Mouse (Mus musculus): ENCODE measurements around the gene Zbtb16.

Gene Zbtb16

DNA sequence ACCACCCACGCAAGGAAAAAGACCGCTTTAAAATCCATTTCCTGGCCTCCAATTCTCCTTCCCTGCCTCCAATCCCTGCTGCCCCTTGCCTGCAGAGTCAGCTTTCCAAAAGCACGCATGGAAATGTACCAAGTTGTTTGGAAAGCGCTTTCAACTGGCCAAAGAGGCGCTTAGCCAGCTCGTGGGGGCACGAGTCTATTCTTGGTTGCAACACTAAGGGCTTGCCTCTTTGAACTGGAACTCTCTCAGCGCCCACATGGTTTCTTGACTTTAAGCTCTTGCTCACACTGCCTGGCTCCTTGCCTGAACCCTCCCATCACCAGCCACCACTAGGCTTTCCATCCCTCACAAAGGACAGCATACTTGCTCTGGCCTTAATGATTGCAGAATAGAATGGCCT, 217.9 kb downstream of the Zbtb16 start:
- ATAC-seq (ENCODE audit: insufficient number of reproducible peaks, low FRiP score, low TSS enrichment) = no peak

DNA sequence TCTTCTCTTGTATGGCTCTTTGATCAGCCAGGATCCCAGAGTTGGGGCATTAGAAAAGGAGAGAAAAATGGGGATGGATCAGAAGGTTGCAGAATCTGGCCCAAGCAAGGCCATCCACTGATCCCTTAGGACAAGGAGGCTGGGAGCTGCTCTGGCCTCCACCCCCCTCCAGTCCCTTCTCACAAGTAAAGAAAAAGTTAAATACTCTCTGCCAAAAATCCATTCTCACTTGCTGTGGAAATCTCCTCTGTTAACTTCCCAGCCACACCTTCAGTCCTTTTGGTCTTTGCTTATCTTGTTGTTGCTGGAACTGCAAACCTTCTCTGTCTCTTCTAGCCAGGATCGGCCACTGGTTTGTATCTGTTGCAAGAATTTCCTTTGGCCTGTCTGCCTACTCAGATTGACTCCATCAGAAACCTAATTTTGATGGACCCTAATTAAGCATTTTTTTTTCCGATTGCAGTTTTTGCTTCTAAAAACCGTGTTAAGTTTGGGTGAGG, 218.5 kb downstream of the Zbtb16 start:
- ATAC-seq (ENCODE audit: insufficient number of reproducible peaks, low FRiP score, low TSS enrichment) = no peak

DNA sequence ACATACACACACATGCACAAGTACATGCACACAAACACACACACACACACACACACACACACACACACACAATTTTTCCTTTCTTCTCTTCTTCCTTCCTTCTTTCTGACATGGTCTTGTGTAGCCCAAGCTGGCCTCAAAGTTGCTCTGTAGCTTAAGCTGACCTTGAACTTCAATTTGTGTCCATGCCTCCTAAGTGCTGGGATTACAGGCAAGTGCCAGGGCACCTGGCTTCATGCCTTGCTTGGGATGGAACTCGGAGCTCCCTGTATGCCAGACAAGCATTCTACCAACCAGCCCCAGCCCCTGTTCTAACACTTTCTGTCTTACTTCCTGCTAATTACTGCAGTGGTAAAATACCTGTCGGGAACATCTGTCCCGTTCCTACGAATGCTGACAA, 222.8 kb downstream of the Zbtb16 start:
- ATAC-seq (ENCODE audit: insufficient number of reproducible peaks, low FRiP score, low TSS enrichment) = no peak

DNA sequence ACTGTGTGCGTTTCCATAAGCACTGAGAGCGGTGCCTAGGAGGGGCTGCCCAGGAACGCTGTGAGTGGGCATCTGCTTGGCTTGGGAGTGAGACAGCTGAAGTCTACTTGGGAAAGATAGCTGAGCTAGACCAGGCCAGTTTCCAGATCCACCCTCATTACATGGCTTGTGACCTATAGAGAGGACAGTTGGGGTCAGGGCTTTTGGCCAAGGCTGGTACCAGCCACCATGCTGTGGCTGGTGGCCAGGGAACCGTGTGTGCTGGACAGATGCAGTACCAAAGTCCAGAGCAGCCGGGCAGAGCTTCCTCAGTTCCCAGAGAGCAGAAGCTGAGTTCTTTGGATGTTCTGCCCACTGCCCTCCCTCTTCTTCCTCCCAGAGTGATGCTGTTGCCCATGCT, 223.5 kb downstream of the Zbtb16 start:
- no peak for ATAC-seq (ENCODE audit: insufficient number of reproducible peaks, low FRiP score, low TSS enrichment)

DNA sequence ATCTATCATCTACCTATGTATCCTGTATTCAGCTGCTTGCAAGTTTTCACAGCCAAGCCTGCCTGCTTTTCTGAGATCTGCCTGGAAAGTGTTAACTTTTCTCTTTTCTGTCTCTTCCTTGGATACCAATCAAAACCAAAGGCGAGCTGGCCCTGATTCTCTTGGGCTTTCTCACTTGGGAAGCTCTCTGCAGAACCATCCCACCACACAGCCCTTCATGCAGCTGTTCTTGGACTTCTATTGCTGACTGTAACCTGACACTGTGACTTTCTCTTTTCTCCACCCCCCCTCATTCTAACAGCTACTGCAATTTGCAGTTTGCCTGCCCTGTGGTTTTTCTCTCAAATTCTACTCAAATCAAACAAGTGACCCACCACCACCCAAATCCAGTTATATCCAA, 225.0 kb downstream of the Zbtb16 start:
- ATAC-seq (ENCODE audit: insufficient number of reproducible peaks, low FRiP score, low TSS enrichment) = no peak

DNA sequence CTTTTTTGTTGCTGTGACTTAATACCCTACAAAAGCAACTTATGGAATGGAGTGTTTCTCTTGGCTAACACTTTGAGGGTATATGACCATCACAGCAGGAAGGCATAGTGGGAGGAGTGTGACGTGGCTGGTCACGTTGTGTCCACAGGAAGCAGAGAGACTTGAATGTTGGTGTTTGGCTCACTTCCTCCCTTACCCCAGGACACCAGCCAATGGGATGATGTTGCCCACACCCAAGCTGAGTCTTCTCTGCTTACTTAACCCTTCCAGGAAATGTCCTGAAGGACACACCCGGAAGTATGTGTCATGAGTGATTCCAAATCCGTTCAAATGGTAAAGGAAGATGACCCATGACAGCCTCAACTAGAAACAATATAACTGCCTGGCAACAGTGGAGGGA, 226.3 kb downstream of the Zbtb16 start:
- no peak for ATAC-seq (ENCODE audit: insufficient number of reproducible peaks, low FRiP score, low TSS enrichment)

DNA sequence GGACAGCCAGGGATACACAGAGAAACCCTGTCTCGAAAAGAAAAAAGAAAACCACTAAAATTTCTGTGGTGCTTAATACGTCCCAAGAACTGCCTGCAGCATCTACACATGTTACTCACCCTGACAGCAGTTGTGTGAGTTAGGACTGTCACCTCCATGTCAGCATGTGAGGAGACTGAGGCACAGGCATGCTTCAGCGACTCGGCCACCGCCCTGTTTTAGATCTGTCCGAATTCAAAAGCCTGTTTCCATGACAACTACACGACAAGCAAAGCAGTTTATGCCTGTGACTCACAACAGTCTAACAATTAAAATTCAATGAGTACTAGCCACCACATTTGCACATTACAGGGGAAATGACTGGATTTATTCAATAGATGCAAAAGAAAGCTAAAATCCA, 228.6 kb downstream of the Zbtb16 start:
- ATAC-seq (ENCODE audit: insufficient number of reproducible peaks, low FRiP score, low TSS enrichment) = no peak

DNA sequence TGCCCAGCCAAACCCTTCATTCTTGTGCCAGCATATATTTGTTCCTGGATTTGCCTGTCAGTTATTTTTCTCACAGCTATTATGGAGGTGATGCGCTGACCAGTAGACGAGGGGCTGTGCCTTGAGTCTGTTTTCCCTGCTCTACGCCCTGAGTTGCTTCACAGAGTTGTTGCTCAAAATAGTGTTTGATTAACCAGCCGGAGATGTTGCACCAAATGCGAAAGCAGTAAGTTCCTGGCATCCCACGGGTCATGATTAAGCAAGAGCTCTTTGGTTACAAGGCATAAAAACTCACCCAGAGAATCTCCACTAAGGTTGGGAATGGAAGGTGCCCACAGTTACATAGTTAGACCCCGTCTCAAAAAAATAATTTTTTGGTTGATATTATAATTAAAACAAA, 229.9 kb downstream of the Zbtb16 start:
- ATAC-seq (ENCODE audit: insufficient number of reproducible peaks, low FRiP score, low TSS enrichment) = no peak

DNA sequence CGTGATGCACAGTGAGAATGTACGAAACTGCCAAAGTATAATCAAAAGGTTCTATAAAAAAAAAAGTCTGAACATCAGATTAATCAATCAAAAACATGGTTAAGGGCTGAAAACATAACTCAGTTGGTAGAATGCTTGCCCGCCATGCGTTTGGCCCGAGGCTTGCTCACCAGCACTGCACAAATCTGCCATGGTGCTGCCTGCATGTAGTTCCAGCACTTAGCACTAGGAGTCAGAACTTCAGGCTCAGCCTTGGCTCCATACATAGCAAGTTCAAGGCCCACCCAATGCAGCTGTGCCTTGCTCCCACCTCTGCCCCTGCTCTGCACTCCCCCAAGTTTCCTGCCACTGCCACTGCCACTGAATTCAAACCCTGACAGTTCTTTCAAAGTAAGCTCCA, 230.3 kb downstream of the Zbtb16 start:
- ATAC-seq (ENCODE audit: insufficient number of reproducible peaks, low FRiP score, low TSS enrichment) = no peak

DNA sequence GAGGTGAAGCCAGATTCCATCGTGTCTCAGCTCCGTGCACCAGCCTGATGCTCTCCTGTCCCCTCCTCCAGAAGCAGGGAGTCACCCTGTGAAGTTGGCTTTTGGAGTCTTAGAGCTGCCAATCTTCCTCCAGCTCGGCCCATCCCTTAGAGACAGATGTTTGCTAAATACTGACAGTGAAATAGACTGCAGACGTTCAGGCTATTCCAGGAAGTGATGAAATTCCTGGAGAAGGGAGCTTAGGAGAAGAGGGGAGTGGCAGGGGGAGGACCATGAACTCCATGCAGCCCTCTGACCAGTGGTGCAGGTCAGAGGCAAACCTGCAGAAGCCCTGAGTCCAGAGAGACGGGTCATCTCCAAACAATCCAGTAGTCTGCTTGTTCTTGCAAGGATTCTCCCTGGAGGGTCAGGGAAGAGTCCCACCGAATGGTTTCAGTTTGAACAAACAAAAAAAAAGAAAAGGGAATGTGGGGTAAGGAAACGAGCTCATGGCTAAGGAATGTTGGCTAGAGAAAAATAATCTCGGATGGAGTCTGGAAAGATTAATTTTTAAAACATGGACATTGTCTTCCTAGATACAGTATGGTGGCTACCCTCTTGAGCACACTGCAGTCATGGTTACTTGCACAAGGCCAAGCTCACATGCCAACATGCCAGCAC, 231.0 kb downstream of the Zbtb16 start, which contains the start of gene Nnmt:
Nnmt (minus strand) TSS at position 215 of the 660 bp plus-strand sequence.
- no peak for ATAC-seq (ENCODE audit: insufficient number of reproducible peaks, low FRiP score, low TSS enrichment)
